Mouse (Mus musculus) MEL (cell line): ENCODE results near the gene Krt79.

Experiments
- CHD2 ChIP-seq: IDR thresholded peaks from 2 replicates; pipeline ENCODE4 v1.6.1; 2011; ENCODE audit warnings: low read length, improper control_type of control experiment
- CTCF ChIP-seq, 3 experiments: IDR thresholded peaks in 2 of 3; conservative IDR thresholded peaks in 1 of 3; 2 replicates each; pipeline ENCODE4 v1.5.1; 2011 to 2012; ENCODE audit warnings: low read length in 3 of 3, low read depth in 2 of 3, mild to moderate bottlenecking in 2 of 3, improper control_type of control experiment in 1 of 3, inconsistent platforms in 1 of 3, mixed read lengths in 1 of 3, moderate library complexity in 1 of 3; ENCODE audit not compliant: control insufficient read depth in 1 of 3, insufficient read depth in 1 of 3, poor library complexity in 1 of 3, severe bottlenecking in 1 of 3
- EP300 ChIP-seq, 2 experiments: IDR thresholded peaks; 2 replicates each; pipeline ENCODE4 v1.6.1; 2011; ENCODE audit warnings: improper control_type of control experiment in 2 of 2, low read length in 2 of 2, low read depth in 1 of 2, mild to moderate bottlenecking in 1 of 2
- GABPA ChIP-seq: IDR thresholded peaks from 2 replicates; pipeline ENCODE4 v1.6.1; 2012; ENCODE audit warnings: low read depth, mild to moderate bottlenecking, inconsistent platforms, low read length, improper control_type of control experiment, moderate library complexity
- MAFK ChIP-seq: IDR thresholded peaks from 2 replicates; pipeline ENCODE4 v1.6.1; 2011; ENCODE audit warnings: low read depth, mild to moderate bottlenecking, low read length, improper control_type of control experiment, borderline replicate concordance
- MXI1 ChIP-seq: IDR thresholded peaks from 2 replicates; pipeline ENCODE4 v1.6.1; 2011; ENCODE audit warnings: mild to moderate bottlenecking, low read depth, low read length, improper control_type of control experiment
- NRF1 ChIP-seq: IDR thresholded peaks from 2 replicates; pipeline ENCODE4 v1.6.1; 2014; ENCODE audit warnings: low read depth, mild to moderate bottlenecking, inconsistent platforms, low read length, improper control_type of control experiment, moderate library complexity; ENCODE audit not compliant: poor library complexity, insufficient read depth, severe bottlenecking
- POLR2A ChIP-seq, 2 experiments: IDR thresholded peaks; 2 replicates each; pipeline ENCODE4 v1.6.1; 2011 to 2012; ENCODE audit warnings: low read length in 2 of 2, mild to moderate bottlenecking in 2 of 2, control low read depth in 1 of 2, improper control_type of control experiment in 1 of 2, low read depth in 1 of 2, moderate library complexity in 1 of 2; ENCODE audit not compliant: control insufficient read depth in 1 of 2, insufficient read depth in 1 of 2, poor library complexity in 1 of 2
- TAL1 ChIP-seq: IDR thresholded peaks from 2 replicates; pipeline ENCODE4 v1.6.1; 2012; ENCODE audit warnings: mild to moderate bottlenecking, inconsistent platforms, low read length, moderate library complexity, mixed read lengths
- USF1 ChIP-seq: IDR thresholded peaks from 2 replicates; pipeline ENCODE4 v1.6.1; 2014; ENCODE audit warnings: low read depth, mild to moderate bottlenecking, inconsistent platforms, low read length, improper control_type of control experiment, moderate library complexity

GRCm38 (mm10) chr15:101925041-101925440 is 15.1 kb downstream of the Krt79 start:
- TF ChIP-seq EP300 (IDR thresholded peaks at IDR 0.05; ENCODE audit: low read depth in 1 of 2, low read length in 2 of 2) (no peak), POLR2A (IDR thresholded peaks at IDR 0.05; ENCODE audit: control insufficient read depth in 1 of 2, insufficient read depth in 1 of 2, low read depth in 1 of 2, low read length in 2 of 2, poor library complexity in 1 of 2) (no peak), USF1 (no peak), TAL1 (no peak), MXI1 (no peak), CTCF (IDR thresholded peaks at IDR 0.05 in 2 of 3, conservative IDR thresholded peaks at IDR 0.05 in 1 of 3; ENCODE audit: control insufficient read depth in 1 of 3, insufficient read depth in 1 of 3, low read depth in 2 of 3, low read length in 3 of 3, poor library complexity in 1 of 3, severe bottlenecking in 1 of 3) (no peak), NRF1 (no peak), CHD2 (no peak), GABPA (no peak), MAFK (no peak)
